Mouse (Mus musculus): Measurements from ENCODE around the gene Myh10.

Gene Myh10

GRCm38 (mm10) chr11:68854621-68855020 is 163.3 kb downstream of the Myh10 start:
- in situ Hi-C loops (cut with MboI; ENCODE audit: low sequenced_read_pairs), result no loop called here

- in situ Hi-C loops (cut with MboI; ENCODE audit: low sequenced_read_pairs), result no loop called here
Observed at GRCm38 (mm10) chr11:68857329-68857728, 166.0 kb downstream of the Myh10 start.

- in situ Hi-C loops (cut with MboI; ENCODE audit: low sequenced_read_pairs), result no loop called here
Observed at GRCm38 (mm10) chr11:68859943-68860593, 168.7 kb downstream of the Myh10 start.

GRCm38 (mm10) chr11:68862260-68862659 is 170.9 kb downstream of the Myh10 start:
- in situ Hi-C loops (cut with MboI; ENCODE audit: low sequenced_read_pairs), result no loop called here

GRCm38 (mm10) chr11:68863631-68864091 is 172.3 kb downstream of the Myh10 start:
- in situ Hi-C loops (cut with MboI; ENCODE audit: low sequenced_read_pairs), result no loop called here

GRCm38 (mm10) chr11:68864544-68865189 is 173.3 kb downstream of the Myh10 start:
- in situ Hi-C loops (cut with MboI; ENCODE audit: low sequenced_read_pairs), result no loop called here

All from CH12F3 (cell line).